Mouse (Mus musculus) thymus, adult 2 months (tissue): ENCODE results near the gene Gramd1b.

ENCODE experiments used
- CTCF ChIP-seq: fragments of 200-500 bp; IDR thresholded peaks from 2 replicates; pipeline ENCODE4 v1.5.1; 2012; ENCODE audit warnings: mild to moderate bottlenecking, control low read depth, low read length, moderate library complexity, borderline replicate concordance; ENCODE audit not compliant: control insufficient read depth, poor library complexity, insufficient read depth; ENCODE audit errors: extremely low read depth
- POLR2A ChIP-seq: fragments of 200-500 bp; IDR thresholded peaks from 2 replicates; pipeline ENCODE4 v1.6.1; 2012; ENCODE audit warnings: mild to moderate bottlenecking, low read length, control low read depth, moderate library complexity; ENCODE audit not compliant: control insufficient read depth, poor library complexity, insufficient read depth; ENCODE audit errors: extremely low read depth

GRCm38 (mm10) chr9:40337131-40337820 is 193.9 kb downstream of the Gramd1b start:
- TF ChIP-seq CTCF (no peak), POLR2A (no peak)
